12 mouse cellular contexts compared by ENCODE assay signal in the genomic region with DNA sequence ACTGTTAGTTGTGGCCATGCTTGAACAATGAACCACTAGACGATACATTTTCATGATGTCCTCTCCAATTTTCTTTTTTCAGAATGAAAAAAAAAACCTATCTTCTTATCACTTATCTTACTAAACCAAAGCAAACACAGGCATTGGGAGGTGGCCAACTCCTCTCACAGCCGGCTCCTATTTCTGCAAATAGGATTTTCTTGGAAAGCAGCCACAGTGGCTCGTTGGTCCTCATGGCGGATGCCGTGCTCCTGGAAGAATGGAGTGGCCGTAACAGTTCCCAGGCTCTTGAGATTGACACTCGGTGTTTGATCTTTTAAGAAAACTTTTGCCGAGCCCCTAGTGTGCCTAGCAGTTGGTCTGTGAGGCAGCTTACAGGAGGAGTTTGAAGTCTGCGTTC. TPM values are rescaled to one million over a fixed set of nuclear protein-coding genes. Genes with fewer than 3 reads are reported as not detected.
DNase-seq lines count a peak whose midpoint lies in the region; ATAC-seq and TF ChIP-seq lines count a peak whose summit lies in the region.
"Had no signal": no experiment of that assay in that cellular context is flagged by ENCODE, and none has a peak within 500 bp of the region (broad histone marks: within the 10 kb centered on the region; RNA-seq: fewer than 3 reads in every experiment).

No protein-coding gene starts in this region.

- no peak for ATAC-seq in kidney, embryonic 15.5 days (replicated peaks; ENCODE audit: low FRiP score)

- DNase-seq in kidney, postnatal 10 days, result peak; percentile 35
- DNase-seq in NIH3T3 (ENCODE audit: low read depth), result peak; percentile 10
- DNase-seq in cerebellum, adult 2 months, result peak; percentile 37 to 67
- peak; percentile 39 for DNase-seq in large intestine, adult 2 months (ENCODE audit: low read depth, low spot score)
- DNase-seq in layer of hippocampus, adult 8-10 months (ENCODE audit: low spot score in 2 of 2), result no peak
- DNase-seq in layer of hippocampus, postnatal 25 days (ENCODE audit: extremely low spot score in 1 of 2, low spot score in 1 of 2), result no peak
- DNase-seq in B cell, adult 2 months, result no peak
- DNase-seq: retina, postnatal 1 day had no signal

- H3K9ac ChIP-seq in kidney, embryonic 15.5 days, result no peak overlapping the region

- H3K9me3 ChIP-seq in kidney, embryonic 15.5 days (replicated peaks), result no peaks in the 10 kb centered on the region
- H3K9me3 ChIP-seq: G1E; hindbrain, embryonic 10.5 days; megakaryocyte, embryonic 14.5 days had no signal

- TF ChIP-seq CTCF in cerebellum, adult 2 months (IDR thresholded peaks at IDR 0.05; ENCODE audit: borderline replicate concordance, insufficient read depth, low read depth, low read length), result no peak

- no peak overlapping the region for H3K4me2 ChIP-seq in kidney, embryonic 15.5 days

- WGBS in kidney, embryonic 15.5 days, result 60% methylated on average over 9 of the region's 9 CpGs
- 10% methylated on average over 9 of the region's 9 CpGs for WGBS in cerebellum, adult 2 months
- WGBS in large intestine, adult 2 months, result 16% methylated on average over 9 of the region's 9 CpGs

- H3K36me3 ChIP-seq in kidney, embryonic 15.5 days, result peaks cover 87% of the 10 kb centered on the region

- no peaks in the 10 kb centered on the region for H3K27me3 ChIP-seq in kidney, embryonic 15.5 days
- H3K27me3 ChIP-seq in cerebellum, adult 2 months (ENCODE audit: control insufficient read depth, insufficient read depth, low read length), result no peaks in the 10 kb centered on the region
- H3K27me3 ChIP-seq: megakaryocyte, embryonic 14.5 days had no signal

- TF ChIP-seq POLR2A in cerebellum, adult 2 months (IDR thresholded peaks at IDR 0.05; ENCODE audit: borderline replicate concordance, insufficient read depth, low read length), result no peak

- no peak overlapping the region for H3K27ac ChIP-seq in kidney, embryonic 15.5 days
- no peak overlapping the region for H3K27ac ChIP-seq in cerebellum, adult 2 months (ENCODE audit: insufficient read depth, low read length)
- H3K27ac ChIP-seq: hindbrain, embryonic 10.5 days had no signal

- H3K4me3 ChIP-seq in kidney, embryonic 15.5 days (replicated peaks), result no peak overlapping the region
- H3K4me3 ChIP-seq in cerebellum, adult 2 months (replicated peaks; ENCODE audit: insufficient read depth, low read depth, low read length), result no peak overlapping the region
- H3K4me3 ChIP-seq: hindbrain, embryonic 10.5 days; megakaryocyte, embryonic 14.5 days had no signal

- no peaks in the 10 kb centered on the region for H3K4me1 ChIP-seq in kidney, embryonic 15.5 days
- peaks cover 6% of the 10 kb centered on the region for H3K4me1 ChIP-seq in cerebellum, adult 2 months (ENCODE audit: control insufficient read depth, insufficient read depth, low read length)
- H3K4me1 ChIP-seq: hindbrain, embryonic 10.5 days; megakaryocyte, embryonic 14.5 days had no signal

RNA-seq across cellular contexts. Expression of a gene that starts 50.8 kb away (rescaled TPM):
- polyA plus RNA-seq in kidney, embryonic 15.5 days (2015; fragmentation: Nextera tagmentation; extraction: Ambion mirVana), result 3.9 and 4.2 TPM in 2 replicates
- 1.7 and 2.2 TPM in 2 replicates for polyA plus RNA-seq in cerebellum, adult 2 months (2012; rRNA removed)
- polyA plus RNA-seq in large intestine, adult 2 months (2012; rRNA removed), result 0.21 and 0.40 TPM in 2 replicates
- total RNA-seq in layer of hippocampus, adult 8-10 months (2022), result 1 to 10 TPM; 4.8 to 5.7 (median 5.2) TPM
- total RNA-seq in layer of hippocampus, postnatal 25 days (2021), result 1 to 10 TPM; 3.3 to 4.0 TPM

RNA-seq across cellular contexts. Expression of a gene that starts 51.0 kb away (rescaled TPM):
- polyA plus RNA-seq in kidney, embryonic 15.5 days (2015; fragmentation: Nextera tagmentation; extraction: Ambion mirVana), result 999 and 1,117 TPM in 2 replicates
- polyA plus RNA-seq in cerebellum, adult 2 months (2012; rRNA removed), result 590 and 665 TPM in 2 replicates
- 425 and 427 TPM in 2 replicates for polyA plus RNA-seq in large intestine, adult 2 months (2012; rRNA removed)
- total RNA-seq in layer of hippocampus, adult 8-10 months (2022), result 100 to 1,000 TPM; 295 to 397 (median 360) TPM
- total RNA-seq in layer of hippocampus, postnatal 25 days (2021), result 100 to 1,000 TPM; 262 to 293 TPM

RNA-seq across cellular contexts. Expression of a gene that starts 57.1 kb away (rescaled TPM):
- polyA plus RNA-seq in kidney, embryonic 15.5 days (2015; fragmentation: Nextera tagmentation; extraction: Ambion mirVana), result 2.3 and 4.1 TPM in 2 replicates
- polyA plus RNA-seq in cerebellum, adult 2 months (2012; rRNA removed), result 12.2 and 14.1 TPM in 2 replicates
- 1.0 and 3.2 TPM in 2 replicates for polyA plus RNA-seq in large intestine, adult 2 months (2012; rRNA removed)
- total RNA-seq in layer of hippocampus, adult 8-10 months (2022), result 10 to 100 TPM; 14.2 to 20.7 (median 16.2) TPM
- 10 to 100 TPM; 16.5 to 18.1 TPM for total RNA-seq in layer of hippocampus, postnatal 25 days (2021)

Comparison
In these comparisons a context has a peak if more than half of its experiments do, and no peak if none do; other contexts are left out.
1. DNase-seq: peak in kidney, postnatal 10 days (single experiment), NIH3T3 (single experiment), cerebellum, adult 2 months (2 of 2) and large intestine, adult 2 months (single experiment); none in layer of hippocampus, adult 8-10 months (0 of 2), layer of hippocampus, postnatal 25 days (0 of 2) and B cell, adult 2 months (0 of 2).